Mouse (Mus musculus) midbrain, embryonic 10.5 days (tissue): ENCODE measurements around the gene Haghl. TPM values are rescaled to one million over a fixed set of nuclear protein-coding genes. Genes with fewer than 3 reads are reported as not detected.
"Not testable (repeated sequence)": the region's sequence is repeated elsewhere in the genome, so short reads cannot be mapped to it uniquely, and the experiment has no call there.

Experiments
- DNase-seq: peaks from one replicate; pipeline ENCODE4 v3.0.0-alpha.2; 2017; ENCODE audit warnings: low spot score
- H3K27ac ChIP-seq: fragments of 300-500 bp; sonication (generic); replicated peaks from 2 replicates; pipeline ENCODE4 v1.5.1; 2016; ENCODE audit warnings: mild to moderate bottlenecking
- H3K27me3 ChIP-seq: fragments of 300-500 bp; sonication (generic); 2 replicates; pipeline ENCODE4 v1.6.1; 2016; ENCODE audit warnings: low read depth, mild to moderate bottlenecking; ENCODE audit not compliant: poor library complexity, severe bottlenecking
- H3K36me3 ChIP-seq: fragments of 300-500 bp; sonication (generic); 2 replicates; pipeline ENCODE4 v1.6.1; 2016; ENCODE audit warnings: mild to moderate bottlenecking, moderate library complexity
- H3K4me1 ChIP-seq: fragments of 300-500 bp; sonication (generic); 2 replicates; pipeline ENCODE4 v1.6.1; 2016
- H3K4me3 ChIP-seq: fragments of 300-500 bp; sonication (generic); 2 replicates; pipeline ENCODE4 v1.5.1; 2016; ENCODE audit warnings: mild to moderate bottlenecking, moderate library complexity
- H3K9me3 ChIP-seq: fragments of 300-500 bp; sonication (generic); replicated peaks from 2 replicates; pipeline ENCODE4 v1.6.1; 2016; ENCODE audit warnings: mild to moderate bottlenecking
- WGBS: fragments of 180-500 bp; shearing (Covaris S2); methylation state at CpG from one replicate; pipeline ENCODE4 v1.1.7; 2016; 5-methylcytosine and 5-hydroxymethylcytosine counted together
- microRNA-seq: library from miRNA; unstranded; fragments of <30 nt; microRNA quantifications from one replicate; pipeline ENCODE4, GENCODE M21; 2017
- polyA plus RNA-seq: library from polyadenylated mRNA; unstranded; fragments of >200 nt; fragmentation: Nextera tagmentation; extraction: Ambion mirVana; gene quantifications from 2 replicates; pipeline ENCODE4 v1.2.1, GENCODE M21; 2016

The Haghl gene
- polyA plus RNA-seq, 1 experiment from 2014 or later, result 75.8 TPM

GRCm38 (mm10) chr17:25744311-25744710, 41.2 kb downstream of the Haghl start:
- H3K36me3 ChIP-seq, result no peaks in the 10 kb centered on the region
- peaks cover 5% of the 10 kb centered on the region; the same call in 1 of the 2 replicates for H3K4me1 ChIP-seq
- no peak for DNase-seq
- no peak overlapping the region for H3K27ac ChIP-seq
- H3K27me3 ChIP-seq, result no peaks in the 10 kb centered on the region
- no peak overlapping the region for H3K4me3 ChIP-seq
- 79% methylated on average over 10 of the region's 10 CpGs for WGBS
- H3K9me3 ChIP-seq, result no peaks in the 10 kb centered on the region

- no peak overlapping the region for H3K27ac ChIP-seq
- no peak for DNase-seq
- H3K4me1 ChIP-seq, result peaks cover 5% of the 10 kb centered on the region; the same call in 1 of the 2 replicates
- no peaks in the 10 kb centered on the region for H3K36me3 ChIP-seq
- WGBS, result 95% methylated on average over 9 of the region's 9 CpGs
- no peaks in the 10 kb centered on the region for H3K27me3 ChIP-seq
- H3K4me3 ChIP-seq, result no peak overlapping the region
- H3K9me3 ChIP-seq, result no peaks in the 10 kb centered on the region
These were observed 41.6 kb downstream of the Haghl start for GRCm38 (mm10) chr17:25743831-25744230.

GRCm38 (mm10) chr17:25741471-25741870, 44.0 kb downstream of the Haghl start:
- H3K4me1 ChIP-seq, H3K9me3 ChIP-seq, H3K36me3 ChIP-seq, DNase-seq, H3K27ac ChIP-seq, H3K4me3 ChIP-seq, H3K27me3 ChIP-seq: not testable (repeated sequence)
- 74% methylated on average over 12 of the region's 12 CpGs for WGBS

GRCm38 (mm10) chr17:25738861-25739260, 46.6 kb downstream of the Haghl start:
- 80% methylated on average over 7 of the region's 7 CpGs for WGBS
- H3K27me3 ChIP-seq, result no peaks in the 10 kb centered on the region

GRCm38 (mm10) chr17:25735745-25736144, 49.7 kb downstream of the Haghl start, which contains the start of gene Mslnl:
Gene Mslnl (plus strand): TSS chr17:25736042.
- Histone ChIP-seq H3K27me3 (no peaks in the 10 kb centered on the region), H3K27ac (no peak within 1 kb of the TSS), H3K4me3 (no peak within 1 kb of the TSS), H3K9me3 (no peaks in the 10 kb centered on the region), H3K36me3 (peaks cover 10% of the 10 kb centered on the region), H3K4me1 (peaks cover 5% of the 10 kb centered on the region)
- no peak for DNase-seq
- 79% methylated on average over 3 of the region's 3 CpGs for WGBS

More at GRCm38 (mm10) chr17:25738861-25739260, 46.6 kb downstream of the Haghl start:
- H3K9me3 ChIP-seq, result no peaks in the 10 kb centered on the region
- no peak for DNase-seq
- no peaks in the 10 kb centered on the region for H3K4me1 ChIP-seq
- H3K4me3 ChIP-seq, result no peak overlapping the region
- no peak overlapping the region for H3K27ac ChIP-seq
- no peaks in the 10 kb centered on the region for H3K36me3 ChIP-seq

GRCm38 (mm10) chr17:25735246-25735645, 50.2 kb downstream of the Haghl start:
- Histone ChIP-seq H3K9me3 (no peaks in the 10 kb centered on the region), H3K4me1 (peaks cover 5% of the 10 kb centered on the region), H3K4me3 (no peak overlapping the region), H3K27me3 (no peaks in the 10 kb centered on the region), H3K27ac (no peak overlapping the region), H3K36me3 (peaks cover 15% of the 10 kb centered on the region)
- WGBS, result 85% methylated on average over 5 of the region's 5 CpGs
- DNase-seq, result no peak

- peaks cover 25% of the 10 kb centered on the region for H3K36me3 ChIP-seq
- no peak overlapping the region for H3K4me3 ChIP-seq
- no peaks in the 10 kb centered on the region for H3K9me3 ChIP-seq
- H3K4me1 ChIP-seq, result peaks cover 24% of the 10 kb centered on the region
- 0 out of 2 replicates have a peak overlapping the region, but pooled peaks have one; percentile 14 for H3K27ac ChIP-seq
- 24% methylated on average over 2 of the region's 2 CpGs for WGBS
- H3K27me3 ChIP-seq, result no peaks in the 10 kb centered on the region
- peak; percentile 91 for DNase-seq
These were observed 53.4 kb downstream of the Haghl start for GRCm38 (mm10) chr17:25732082-25732481.

Small RNA genes lying within 50 kb of the gene (microRNA-seq; reads per million reads assigned to microRNA genes)
- gene Gm25083 (not detected), gene Mir3082 (not detected), gene Mir6966 (not detected)

Other genes starting within 250 kb of the Haghl start
- 2.4 and 3.3 TPM in 2 replicates for gene Sox8, start 215.0 kb downstream of the Haghl start, polyA plus RNA-seq
- gene Lmf1, start 206.6 kb downstream of the Haghl start, polyA plus RNA-seq, result 22.3 and 22.6 TPM in 2 replicates
- 0.51 and 0.77 TPM in 2 replicates for gene Gng13, start 68.5 kb downstream of the Haghl start, polyA plus RNA-seq
- gene Chtf18, start 58.3 kb downstream of the Haghl start, polyA plus RNA-seq, result 55.9 and 58.9 TPM in 2 replicates
- 22.5 and 24.7 TPM in 2 replicates for gene Rpusd1, start 58.0 kb downstream of the Haghl start, polyA plus RNA-seq
- gene Mslnl, start 49.6 kb downstream of the Haghl start, polyA plus RNA-seq, result not detected in 2 replicates
- gene Msln, start 31.3 kb downstream of the Haghl start, polyA plus RNA-seq, result 0.16 TPM in 1 of 2 replicates, not detected in the other
- 28.1 and 29.5 TPM in 2 replicates for gene Narfl, start 11.9 kb downstream of the Haghl start, polyA plus RNA-seq
- gene Ccdc78, start 907 bp upstream of the Haghl start, polyA plus RNA-seq, result 0.79 and 1.2 TPM in 2 replicates
- 71.8 and 88.0 TPM in 2 replicates for gene Fam173a, start 7.2 kb upstream of the Haghl start, polyA plus RNA-seq
- gene AC134908.4, start 10.0 kb upstream of the Haghl start, polyA plus RNA-seq, result 2.9 TPM in 1 of 2 replicates, not detected in the other
- 174 and 205 TPM in 2 replicates for gene Metrn, start 11.5 kb upstream of the Haghl start, polyA plus RNA-seq
- 9.3 and 12.4 TPM in 2 replicates for gene Fbxl16, start 23.4 kb upstream of the Haghl start, polyA plus RNA-seq
- 31.7 and 32.2 TPM in 2 replicates for gene Wdr24, start 38.0 kb upstream of the Haghl start, polyA plus RNA-seq
- gene Jmjd8, start 43.2 kb upstream of the Haghl start, polyA plus RNA-seq, result 58.7 and 68.4 TPM in 2 replicates
- gene Stub1, start 47.7 kb upstream of the Haghl start, polyA plus RNA-seq, result 381 and 403 TPM in 2 replicates
- 1.7 and 2.7 TPM in 2 replicates for gene Rhbdl1, start 51.6 kb upstream of the Haghl start, polyA plus RNA-seq
- 1.7 and 2.2 TPM in 2 replicates for gene Gm20683, start 56.1 kb upstream of the Haghl start, polyA plus RNA-seq
- gene Rhot2, start 59.2 kb upstream of the Haghl start, polyA plus RNA-seq, result 23.9 and 25.2 TPM in 2 replicates
- 53.4 and 53.9 TPM in 2 replicates for gene Wdr90, start 75.8 kb upstream of the Haghl start, polyA plus RNA-seq
- gene Mcrip2, start 83.1 kb upstream of the Haghl start, polyA plus RNA-seq, result 9.9 and 17.1 TPM in 2 replicates
- 74.3 and 80.4 TPM in 2 replicates for gene Mettl26, start 89.4 kb upstream of the Haghl start, polyA plus RNA-seq
- 6.1 and 19.7 TPM in 2 replicates for gene Wfikkn1, start 95.2 kb upstream of the Haghl start, polyA plus RNA-seq
- gene Rab40c, start 134.1 kb upstream of the Haghl start, polyA plus RNA-seq, result 29.8 and 33.6 TPM in 2 replicates
- 64.8 and 67.8 TPM in 2 replicates for gene Pigq, start 159.3 kb upstream of the Haghl start, polyA plus RNA-seq
- 0.34 TPM in 1 of 2 replicates, not detected in the other for gene Nhlrc4, start 159.3 kb upstream of the Haghl start, polyA plus RNA-seq
- 0.06 and 0.19 TPM in 2 replicates for gene A930017K11Rik, start 166.9 kb upstream of the Haghl start, polyA plus RNA-seq
- 27.6 and 29.5 TPM in 2 replicates for gene Capn15, start 200.1 kb upstream of the Haghl start, polyA plus RNA-seq